Mouse (Mus musculus) thymus, adult 2 months (tissue): ENCODE measurements around the gene Brf1.

Source experiments
- CTCF ChIP-seq: fragments of 200-500 bp; IDR thresholded peaks from 2 replicates; pipeline ENCODE4 v1.5.1; 2012; ENCODE audit warnings: mild to moderate bottlenecking, control low read depth, low read length, moderate library complexity, borderline replicate concordance; ENCODE audit not compliant: control insufficient read depth, poor library complexity, insufficient read depth; ENCODE audit errors: extremely low read depth
- POLR2A ChIP-seq: fragments of 200-500 bp; IDR thresholded peaks from 2 replicates; pipeline ENCODE4 v1.6.1; 2012; ENCODE audit warnings: mild to moderate bottlenecking, low read length, control low read depth, moderate library complexity; ENCODE audit not compliant: control insufficient read depth, poor library complexity, insufficient read depth; ENCODE audit errors: extremely low read depth

DNA sequence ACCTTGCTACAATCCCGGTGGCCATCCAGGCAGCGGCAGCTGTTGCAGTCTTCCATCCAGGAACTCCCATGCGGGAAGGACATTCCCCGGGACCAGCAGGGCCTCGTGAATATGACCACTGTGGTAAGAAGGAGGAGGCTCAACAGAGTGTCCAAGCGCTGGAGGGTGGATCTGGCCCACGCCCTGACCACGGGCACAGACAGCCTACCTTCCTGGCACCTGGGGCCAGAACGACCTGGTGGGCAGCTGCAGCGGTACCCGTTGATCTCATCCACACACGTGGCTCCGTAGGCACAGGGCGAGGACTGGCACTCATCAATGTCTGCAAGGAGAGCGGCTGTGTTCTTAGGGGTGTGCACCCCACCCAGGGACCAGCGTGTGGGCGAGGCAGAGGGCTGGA, 88.8 kb downstream of the Brf1 start:
- TF ChIP-seq POLR2A, result no peak
- TF ChIP-seq CTCF, result no peak
